In genomic region chr7:83631073-83631827, GRCm38 (mm10) we compare ENCODE assay signal across 7 mouse cellular contexts. TPM values are rescaled to one million over a fixed set of nuclear protein-coding genes. Genes with fewer than 3 reads are reported as not detected.
DNase-seq lines count a peak whose midpoint lies in the region; ATAC-seq and TF ChIP-seq lines count a peak whose summit lies in the region.

No protein-coding gene starts in this region.

- H3K27me3 ChIP-seq in spleen, adult 2 months (ENCODE audit: control insufficient read depth, insufficient read depth, low read length), result no peaks in the 10 kb centered on the region
- H3K27me3 ChIP-seq in limb, embryonic 15.5 days, result no peaks in the 10 kb centered on the region

- WGBS in spleen, adult 2 months, result 10% methylated on average over 11 of the region's 11 CpGs
- whole genome bisulfite sequencing in limb, embryonic 15.5 days, result 6% methylated on average over 11 of the region's 11 CpGs

- TF ChIP-seq POLR2A in spleen, adult 2 months (IDR thresholded peaks at IDR 0.05; ENCODE audit: low read depth, low read length), result no peak

- H3K9ac ChIP-seq in limb, embryonic 15.5 days, result peak overlapping the region; percentile 39; the same call in 1 of the 2 replicates

- no peak for DNase-seq in spleen, adult 2 months (ENCODE audit: low read depth in 1 of 2, low spot score in 2 of 2)
- no peak for DNase-seq in spleen, postnatal 4 days (ENCODE audit: low spot score in 2 of 2)
- DNase-seq in adrenal gland, postnatal 14 days, result no peak
- DNase-seq in adrenal gland, adult 18-20 months (ENCODE audit: low spot score in 2 of 2), result no peak

- H3K4me3 ChIP-seq in spleen, adult 2 months (ENCODE audit: extremely low read depth, insufficient read depth, insufficient read length), result peak overlapping the region; percentile 77
- peak overlapping the region; percentile 68 for H3K4me3 ChIP-seq in limb, embryonic 15.5 days

- H3K4me1 ChIP-seq in spleen, adult 2 months (ENCODE audit: control insufficient read depth, insufficient read depth, insufficient read length), result peaks cover 2% of the 10 kb centered on the region; the same call in 1 of the 2 replicates
- H3K4me1 ChIP-seq in limb, embryonic 15.5 days, result peaks cover 18% of the 10 kb centered on the region

- no peak for TF ChIP-seq CTCF in spleen, adult 2 months (IDR thresholded peaks at IDR 0.05; ENCODE audit: extremely low read depth, insufficient read depth, insufficient read length, insufficient replicate concordance)

- no peaks in the 10 kb centered on the region for H3K9me3 ChIP-seq in limb, embryonic 15.5 days

- peak overlapping the region; percentile 55; the same call in 1 of the 2 replicates for H3K27ac ChIP-seq in spleen, adult 2 months (ENCODE audit: insufficient read depth, low read length)
- peak overlapping the region; percentile 86 for H3K27ac ChIP-seq in limb, embryonic 15.5 days

- peaks cover 2% of the 10 kb centered on the region; the same call in 1 of the 2 replicates for H3K36me3 ChIP-seq in spleen, adult 2 months (ENCODE audit: control insufficient read depth, insufficient read depth, low read length)
- peaks cover 4% of the 10 kb centered on the region; the same call in 1 of the 2 replicates for H3K36me3 ChIP-seq in limb, embryonic 15.5 days

- peak; percentile 62; the same call in 1 of the 2 replicates for ATAC-seq in erythroblast, adult 5-6 weeks (replicated peaks; ENCODE audit: low FRiP score, poor library complexity, severe bottlenecking)
- no peak for ATAC-seq in limb, embryonic 15.5 days (ENCODE audit: insufficient number of reproducible peaks, low FRiP score, low TSS enrichment, low read depth)
- ATAC-seq in cerebellum, adult (ENCODE audit: insufficient number of reproducible peaks, low FRiP score, low TSS enrichment), result no peak

- peak overlapping the region; percentile 76 for H3K4me2 ChIP-seq in limb, embryonic 15.5 days

RNA-seq across cellular contexts. Expression of gene Stard5, which starts 0.5 kb away (rescaled TPM):
- polyA plus RNA-seq in spleen, adult 2 months (2012; rRNA removed), result 15.6 and 18.4 TPM in 2 replicates
- 1.3 and 2.9 TPM in 2 replicates for total RNA-seq in erythroblast, adult 5-6 weeks (2015; ENCODE audit: low replicate concordance)
- total RNA-seq in erythroblast, adult 5-6 weeks (2017; ENCODE audit: low replicate concordance), result 3.5 and 4.6 TPM in 2 replicates
- polyA plus RNA-seq in limb, embryonic 15.5 days (2015; fragmentation: Nextera tagmentation; extraction: Ambion mirVana), result 36.8 and 38.9 TPM in 2 replicates
- total RNA-seq in adrenal gland, postnatal 14 days (2021), result 32.8 and 40.5 TPM in 2 replicates
- 10 to 100 TPM; 22.9 to 26.0 TPM for total RNA-seq in adrenal gland, adult 18-20 months (2021)

RNA-seq across cellular contexts. Expression of gene Tmc3, which starts 46.5 kb away (rescaled TPM):
- polyA plus RNA-seq in spleen, adult 2 months (2012; rRNA removed), result 0.74 and 0.77 TPM in 2 replicates
- total RNA-seq in erythroblast, adult 5-6 weeks (2015; ENCODE audit: low replicate concordance), result 2.9 and 10.2 TPM in 2 replicates
- 8.8 and 12.2 TPM in 2 replicates for total RNA-seq in erythroblast, adult 5-6 weeks (2017; ENCODE audit: low replicate concordance)
- 0.91 and 1.1 TPM in 2 replicates for polyA plus RNA-seq in limb, embryonic 15.5 days (2015; fragmentation: Nextera tagmentation; extraction: Ambion mirVana)
- 0.30 and 0.90 TPM in 2 replicates for total RNA-seq in adrenal gland, postnatal 14 days (2021)
- total RNA-seq in adrenal gland, adult 18-20 months (2021), result under 1 TPM; 0.10 to 0.13 TPM
